Mouse (Mus musculus) cerebellum, adult 11-12 months (tissue): Measurements from ENCODE around the gene Tnip3.

ENCODE experiments used
- DNase-seq: peaks from one replicate; pipeline ENCODE4 v3.0.0; 2022

Tnip3 gene

DNA sequence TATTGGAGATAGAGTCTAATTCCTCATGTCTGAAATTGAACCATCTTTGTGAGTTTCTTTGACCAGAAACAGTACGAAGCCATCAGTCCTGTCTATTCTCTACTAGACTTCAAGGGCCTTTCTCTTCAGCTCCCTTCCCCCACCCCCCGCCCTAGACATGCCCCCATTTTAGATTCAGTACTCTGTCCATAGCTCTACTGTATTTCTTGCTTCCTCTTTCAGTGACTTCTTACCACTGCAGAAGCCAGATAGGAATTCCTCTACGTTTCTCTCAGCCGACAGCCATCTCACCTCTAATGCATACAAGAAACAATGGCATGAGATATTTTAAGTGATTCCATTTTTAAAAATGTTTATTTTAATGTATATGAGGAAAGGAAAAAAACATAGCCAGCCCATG is 136.2 kb downstream of the Tnip3 start:
- no peak for DNase-seq

DNA sequence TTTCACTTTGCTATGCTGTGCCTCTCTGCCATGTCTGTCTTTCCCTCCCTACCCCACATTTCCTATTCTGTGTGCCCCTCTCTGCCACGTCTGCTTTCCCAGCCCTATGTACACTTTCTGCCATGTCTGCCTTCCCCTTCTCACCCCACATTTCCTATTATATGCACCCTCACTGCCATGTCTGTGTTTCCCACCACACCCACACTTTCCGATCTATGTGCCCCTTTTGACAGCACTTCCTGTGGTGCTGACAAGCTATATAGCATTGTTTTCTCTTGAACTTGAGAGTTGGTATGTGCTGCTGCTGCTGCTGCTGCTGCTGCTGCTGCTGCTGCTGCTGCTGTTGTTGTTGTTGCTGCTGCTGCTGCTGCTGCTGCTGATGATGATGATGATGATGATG is 136.9 kb downstream of the Tnip3 start:
- no peak for DNase-seq

DNA sequence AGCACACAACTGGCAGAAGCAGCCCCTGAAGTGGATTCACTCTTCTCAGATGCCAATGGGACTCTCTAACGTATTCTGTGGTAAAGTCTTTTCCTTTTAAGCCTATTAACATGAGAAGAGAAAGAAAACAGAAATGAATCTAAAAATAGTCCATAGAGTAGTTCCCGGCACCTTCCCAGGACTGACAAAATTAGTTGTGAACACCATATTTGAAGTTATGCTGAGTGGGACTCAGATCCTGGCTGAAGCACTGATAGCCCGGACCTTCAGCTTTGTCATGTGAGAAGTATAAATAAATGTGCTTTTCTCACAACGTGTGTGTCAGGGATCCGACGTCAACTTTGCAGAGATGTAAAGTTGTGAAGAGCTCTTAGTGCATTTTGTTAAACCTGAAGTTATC is 138.9 kb downstream of the Tnip3 start:
- DNase-seq: no peak

DNA sequence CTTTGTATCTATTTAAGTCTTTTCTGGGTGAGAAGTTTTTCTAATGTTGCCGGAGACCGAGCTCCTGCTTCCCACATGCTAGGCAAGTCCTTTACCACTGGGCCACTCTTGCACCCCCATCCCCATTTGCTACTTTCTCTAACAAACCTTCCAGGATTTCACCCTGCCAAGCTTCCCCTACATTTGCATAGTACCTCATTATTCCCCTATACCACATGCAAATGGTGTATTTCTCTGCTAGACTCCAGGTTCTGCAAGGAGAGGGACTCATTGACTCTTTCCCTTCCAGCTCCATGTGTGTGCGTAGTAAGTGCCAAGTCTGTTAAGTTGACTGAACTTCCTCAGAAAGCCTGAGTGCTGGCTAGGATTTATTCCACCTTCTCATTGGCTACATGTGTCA is 141.2 kb downstream of the Tnip3 start:
- DNase-seq: no peak

DNA sequence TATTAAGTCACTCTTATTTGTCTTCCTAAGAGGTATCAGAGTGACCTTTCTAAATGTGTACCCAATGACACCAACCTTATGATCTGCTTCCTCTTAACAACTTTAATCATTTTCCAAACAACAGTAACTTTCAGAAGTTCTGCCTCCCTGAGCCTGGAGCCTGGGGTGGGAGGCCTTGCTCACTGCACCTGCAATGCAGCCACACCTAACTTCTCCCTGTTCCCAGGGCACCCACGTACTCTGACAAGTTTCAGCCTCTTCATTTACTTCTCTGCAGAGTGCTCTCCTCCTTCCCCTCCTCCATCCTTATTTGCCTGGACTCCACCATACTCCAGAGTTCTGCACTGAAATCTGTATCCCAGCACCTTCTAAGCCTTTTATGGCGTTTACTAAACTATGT is 144.9 kb downstream of the Tnip3 start:
- DNase-seq: no peak

DNA sequence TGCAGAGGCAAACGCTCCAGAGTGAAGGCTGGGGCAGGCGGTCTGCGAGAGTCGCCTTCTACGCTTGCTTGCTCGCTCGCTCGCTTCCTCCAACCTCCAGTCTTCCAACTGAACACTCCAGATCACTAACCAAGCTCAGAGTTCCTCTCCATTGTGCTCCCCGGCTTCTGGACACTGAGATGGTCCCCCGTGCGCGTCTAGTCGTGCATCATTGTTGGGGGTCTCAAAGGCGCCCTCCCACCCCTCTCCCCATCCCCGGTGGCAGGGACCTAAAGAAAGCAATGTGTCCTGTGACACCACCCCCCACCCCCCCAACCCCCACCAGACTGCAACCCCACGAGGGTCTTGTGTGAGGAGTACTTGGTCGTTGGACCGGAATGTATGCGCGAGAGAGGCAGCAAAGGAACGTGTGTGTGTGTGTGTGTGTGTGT is 145.9 kb downstream of the Tnip3 start:
- DNase-seq: no peak

DNA sequence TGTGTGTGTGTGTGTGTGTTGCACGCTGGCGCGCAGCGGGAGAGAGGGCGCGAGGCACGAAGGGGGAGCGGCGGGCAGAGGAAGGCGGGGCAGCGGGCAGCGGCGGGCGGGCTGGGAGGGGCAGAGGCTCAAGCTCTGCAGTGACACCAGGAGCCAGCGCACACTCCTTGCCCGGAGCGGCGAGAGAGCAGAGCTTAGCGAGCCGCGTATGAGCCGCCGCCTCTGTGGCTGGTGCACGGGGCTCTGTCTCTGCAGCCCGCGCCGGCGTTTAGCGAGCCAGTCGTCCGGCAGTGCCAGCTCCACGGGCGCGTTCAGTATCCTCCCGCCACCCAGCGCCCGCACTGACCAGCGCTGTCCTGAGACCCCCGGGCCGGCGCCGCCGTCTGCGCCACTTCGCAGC is 146.3 kb downstream of the Tnip3 start, which contains the start of gene Ndnf:
Gene Ndnf, plus strand, starts transcription at position 140 of the 400 bp plus-strand sequence.
- peak; percentile 9 for DNase-seq

DNA sequence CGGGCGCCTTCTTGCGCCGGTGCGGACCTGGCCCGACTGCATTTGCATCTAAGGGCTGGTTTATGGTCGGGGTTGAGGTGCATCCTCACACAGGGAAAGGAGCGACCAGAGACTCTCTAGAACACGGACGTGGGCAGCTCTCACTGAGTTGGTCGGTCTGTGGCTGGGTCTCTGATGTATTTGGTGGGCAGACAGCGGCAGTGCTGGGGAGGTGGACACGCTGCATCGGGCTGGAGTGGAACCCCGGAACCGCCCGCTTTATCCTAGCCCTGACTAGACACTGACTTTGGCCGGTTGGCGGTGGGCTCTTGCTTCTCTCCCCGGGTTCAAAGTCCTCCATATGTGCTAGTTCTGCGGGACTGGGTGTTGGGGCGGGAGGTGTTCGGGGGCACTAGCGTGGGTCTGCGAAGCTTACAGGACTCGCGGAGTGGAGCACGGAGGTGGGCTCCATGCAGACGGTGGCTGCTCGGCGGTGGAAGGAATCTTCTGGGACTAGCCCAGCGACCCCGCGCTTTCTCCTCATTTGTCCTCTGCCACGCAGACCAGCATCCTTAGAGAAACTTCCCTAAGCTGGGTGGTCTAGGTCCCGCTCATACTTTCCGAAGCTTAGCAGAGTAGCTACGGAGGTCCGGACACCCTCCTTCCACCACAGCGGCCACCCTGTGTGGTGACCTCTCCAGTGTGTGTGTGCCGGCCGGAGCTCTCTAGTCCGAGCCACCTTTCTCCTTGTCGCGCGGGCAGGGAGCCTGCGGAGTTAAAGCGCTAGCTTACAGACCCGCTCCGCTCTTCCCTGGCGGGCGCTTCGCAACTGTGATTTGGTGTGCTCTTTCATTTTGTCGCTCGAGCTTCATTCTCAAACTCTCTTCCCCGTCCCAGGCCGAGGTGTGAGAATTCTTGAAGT is 147.3 kb downstream of the Tnip3 start:
- no peak for DNase-seq
